Mouse (Mus musculus): ENCODE measurements around the gene Commd7. TPM values are rescaled to one million over a fixed set of nuclear protein-coding genes. Genes with fewer than 3 reads are reported as not detected.

Gene Commd7
- polyA plus RNA-seq, 1 experiment = 16.2 TPM

GRCm38 (mm10) chr2:153581416-153581815, 51.2 kb downstream of the Commd7 start:
- TF ChIP-seq CTCF (IDR thresholded peaks at IDR 0.05; ENCODE audit: extremely low read depth, insufficient read length, insufficient replicate concordance, low read depth, low read length) = no peak
- no peak for TF ChIP-seq POLR2A (IDR thresholded peaks at IDR 0.05; ENCODE audit: low read depth, low read length)
- 77% methylated on average over 7 of the region's 7 CpGs for WGBS

GRCm38 (mm10) chr2:153580458-153580985, 52.1 kb downstream of the Commd7 start:
- Histone ChIP-seq H3K4me1 (ENCODE audit: control insufficient read depth, insufficient read depth, insufficient read length, low read length) (peaks cover 8% of the 10 kb centered on the region), H3K27ac (ENCODE audit: insufficient read depth, low read depth, low read length) (no peak overlapping the region), H3K36me3 (ENCODE audit: control insufficient read depth, insufficient read depth, low read length) (no peaks in the 10 kb centered on the region), H3K4me3 (ENCODE audit: low read depth, low read length) (no peak overlapping the region), H3K27me3 (ENCODE audit: control insufficient read depth, insufficient read depth, low read length) (no peaks in the 10 kb centered on the region)
- WGBS = 77% methylated on average over 4 of the region's 4 CpGs
- TF ChIP-seq CTCF (IDR thresholded peaks at IDR 0.05; ENCODE audit: extremely low read depth, insufficient read length, insufficient replicate concordance, low read depth, low read length) (no peak), POLR2A (IDR thresholded peaks at IDR 0.05; ENCODE audit: low read depth, low read length) (no peak)

More at GRCm38 (mm10) chr2:153581416-153581815, 51.2 kb downstream of the Commd7 start:
- H3K36me3 ChIP-seq (ENCODE audit: control insufficient read depth, insufficient read depth, low read length) = no peaks in the 10 kb centered on the region
- peaks cover 8% of the 10 kb centered on the region for H3K4me1 ChIP-seq (ENCODE audit: control insufficient read depth, insufficient read depth, insufficient read length, low read length)
- no peak overlapping the region for H3K27ac ChIP-seq (ENCODE audit: insufficient read depth, low read depth, low read length)
- no peaks in the 10 kb centered on the region for H3K27me3 ChIP-seq (ENCODE audit: control insufficient read depth, insufficient read depth, low read length)
- no peak overlapping the region for H3K4me3 ChIP-seq (ENCODE audit: low read depth, low read length)

GRCm38 (mm10) chr2:153580042-153580441, 52.5 kb downstream of the Commd7 start:
- Histone ChIP-seq H3K36me3 (ENCODE audit: control insufficient read depth, insufficient read depth, low read length) (no peaks in the 10 kb centered on the region), H3K27me3 (ENCODE audit: control insufficient read depth, insufficient read depth, low read length) (no peaks in the 10 kb centered on the region), H3K27ac (ENCODE audit: insufficient read depth, low read depth, low read length) (no peak overlapping the region), H3K4me3 (ENCODE audit: low read depth, low read length) (no peak overlapping the region), H3K4me1 (ENCODE audit: control insufficient read depth, insufficient read depth, insufficient read length, low read length) (peaks cover 8% of the 10 kb centered on the region)
- 91% methylated on average over 3 of the region's 3 CpGs for WGBS
- TF ChIP-seq POLR2A (IDR thresholded peaks at IDR 0.05; ENCODE audit: low read depth, low read length) (no peak), CTCF (IDR thresholded peaks at IDR 0.05; ENCODE audit: extremely low read depth, insufficient read length, insufficient replicate concordance, low read depth, low read length) (no peak)

GRCm38 (mm10) chr2:153577122-153577521, 55.5 kb downstream of the Commd7 start:
- Histone ChIP-seq H3K4me3 (ENCODE audit: low read depth, low read length) (no peak overlapping the region), H3K27me3 (ENCODE audit: control insufficient read depth, insufficient read depth, low read length) (no peaks in the 10 kb centered on the region), H3K27ac (ENCODE audit: insufficient read depth, low read depth, low read length) (no peak overlapping the region), H3K36me3 (ENCODE audit: control insufficient read depth, insufficient read depth, low read length) (no peaks in the 10 kb centered on the region), H3K4me1 (ENCODE audit: control insufficient read depth, insufficient read depth, insufficient read length, low read length) (no peaks in the 10 kb centered on the region)
- 20% methylated on average over 4 of the region's 4 CpGs for WGBS
- TF ChIP-seq CTCF (IDR thresholded peaks at IDR 0.05; ENCODE audit: extremely low read depth, insufficient read length, insufficient replicate concordance, low read depth, low read length) (no peak), POLR2A (IDR thresholded peaks at IDR 0.05; ENCODE audit: low read depth, low read length) (no peak)

- TF ChIP-seq CTCF (IDR thresholded peaks at IDR 0.05; ENCODE audit: extremely low read depth, insufficient read length, insufficient replicate concordance, low read depth, low read length) = no peak
- no peak for TF ChIP-seq POLR2A (IDR thresholded peaks at IDR 0.05; ENCODE audit: low read depth, low read length)
- H3K4me1 ChIP-seq (ENCODE audit: control insufficient read depth, insufficient read depth, insufficient read length, low read length) = no peaks in the 10 kb centered on the region
- no peak overlapping the region for H3K27ac ChIP-seq (ENCODE audit: insufficient read depth, low read depth, low read length)
- WGBS = 77% methylated on average over 3 of the region's 3 CpGs
- no peak overlapping the region for H3K4me3 ChIP-seq (ENCODE audit: low read depth, low read length)
- no peaks in the 10 kb centered on the region for H3K36me3 ChIP-seq (ENCODE audit: control insufficient read depth, insufficient read depth, low read length)
- no peaks in the 10 kb centered on the region for H3K27me3 ChIP-seq (ENCODE audit: control insufficient read depth, insufficient read depth, low read length)
These were observed 56.4 kb downstream of the Commd7 start for GRCm38 (mm10) chr2:153576150-153576549.

- no peak overlapping the region for H3K27ac ChIP-seq (ENCODE audit: insufficient read depth, low read depth, low read length)
- H3K27me3 ChIP-seq (ENCODE audit: control insufficient read depth, insufficient read depth, low read length) = no peaks in the 10 kb centered on the region
- H3K4me1 ChIP-seq (ENCODE audit: control insufficient read depth, insufficient read depth, insufficient read length, low read length) = no peaks in the 10 kb centered on the region
- H3K4me3 ChIP-seq (ENCODE audit: low read depth, low read length) = no peak overlapping the region
- TF ChIP-seq POLR2A (IDR thresholded peaks at IDR 0.05; ENCODE audit: low read depth, low read length) (no peak), CTCF (IDR thresholded peaks at IDR 0.05; ENCODE audit: extremely low read depth, insufficient read length, insufficient replicate concordance, low read depth, low read length) (no peak)
- WGBS = 52% methylated on average over 6 of the region's 6 CpGs
- H3K36me3 ChIP-seq (ENCODE audit: control insufficient read depth, insufficient read depth, low read length) = no peaks in the 10 kb centered on the region
These were observed 57.0 kb downstream of the Commd7 start for GRCm38 (mm10) chr2:153575554-153575953.

GRCm38 (mm10) chr2:153573101-153573500, 59.5 kb downstream of the Commd7 start:
- TF ChIP-seq POLR2A (IDR thresholded peaks at IDR 0.05; ENCODE audit: low read depth, low read length) (no peak), CTCF (IDR thresholded peaks at IDR 0.05; ENCODE audit: extremely low read depth, insufficient read length, insufficient replicate concordance, low read depth, low read length) (no peak)
- H3K4me1 ChIP-seq (ENCODE audit: control insufficient read depth, insufficient read depth, insufficient read length, low read length) = no peaks in the 10 kb centered on the region
- H3K27ac ChIP-seq (ENCODE audit: insufficient read depth, low read depth, low read length) = no peak overlapping the region
- H3K36me3 ChIP-seq (ENCODE audit: control insufficient read depth, insufficient read depth, low read length) = no peaks in the 10 kb centered on the region
- H3K4me3 ChIP-seq (ENCODE audit: low read depth, low read length) = no peak overlapping the region
- no peaks in the 10 kb centered on the region for H3K27me3 ChIP-seq (ENCODE audit: control insufficient read depth, insufficient read depth, low read length)
- 76% methylated on average over 9 of the region's 9 CpGs for WGBS

Measured in small intestine, adult 2 months (tissue).